Comparison of ENCODE assay signal across 8 mouse cellular contexts in genomic region chr6:92065721-92066496, GRCm38 (mm10). TPM values are rescaled to one million over a fixed set of nuclear protein-coding genes. Genes with fewer than 3 reads are reported as not detected.
DNase-seq lines count a peak whose midpoint lies in the region; ATAC-seq and TF ChIP-seq lines count a peak whose summit lies in the region.

No protein-coding gene starts in this region.

- WGBS in embryonic facial prominence, embryonic 10.5 days = 53% methylated on average over 12 of the region's 12 CpGs
- 45% methylated on average over 12 of the region's 12 CpGs for WGBS in lung, embryonic 14.5 days

- no peak for ATAC-seq in lung, embryonic 14.5 days (ENCODE audit: insufficient read depth)

- no peaks in the 10 kb centered on the region for H3K9me3 ChIP-seq in embryonic facial prominence, embryonic 10.5 days
- H3K9me3 ChIP-seq in lung, embryonic 14.5 days (ENCODE audit: low read depth, low read length) = no peaks in the 10 kb centered on the region

- H3K27ac ChIP-seq in embryonic facial prominence, embryonic 10.5 days (replicated peaks) = no peak overlapping the region
- H3K27ac ChIP-seq in lung, embryonic 14.5 days (ENCODE audit: low read depth) = no peak overlapping the region

- H3K4me2 ChIP-seq in lung, embryonic 14.5 days = no peak overlapping the region

- no peak overlapping the region for H3K4me3 ChIP-seq in embryonic facial prominence, embryonic 10.5 days
- no peak overlapping the region for H3K4me3 ChIP-seq in lung, embryonic 14.5 days (ENCODE audit: low read depth, low read length)

- peak; percentile 79 to 83 for DNase-seq in cerebellum, postnatal 14 days
- no peak for DNase-seq in cerebellum, adult 11-12 months
- peak; percentile 32 for DNase-seq in urinary bladder, adult 2 months (ENCODE audit: low spot score)
- no peak for DNase-seq in urinary bladder, postnatal 10 days (ENCODE audit: low spot score)
- DNase-seq in embryonic facial prominence, embryonic 10.5 days (ENCODE audit: low spot score) = peak; percentile 65
- peak; percentile 55 for DNase-seq in induced T-regulatory cell, adult 2 months (ENCODE audit: low read depth)
- DNase-seq in lung, embryonic 14.5 days = peak; percentile 77
- peak; percentile 37 to 77 for DNase-seq in spleen, postnatal 4 days (ENCODE audit: low spot score in 2 of 2)

- H3K36me3 ChIP-seq in embryonic facial prominence, embryonic 10.5 days (replicated peaks) = no peaks in the 10 kb centered on the region
- H3K36me3 ChIP-seq in lung, embryonic 14.5 days (ENCODE audit: insufficient read depth) = 0 out of 2 replicates have a peak, but pooled peaks cover 3% of the 10 kb centered on the region

- H3K9ac ChIP-seq in lung, embryonic 14.5 days = no peak overlapping the region

- H3K4me1 ChIP-seq in embryonic facial prominence, embryonic 10.5 days = peaks cover 13% of the 10 kb centered on the region
- H3K4me1 ChIP-seq in lung, embryonic 14.5 days (ENCODE audit: insufficient read depth) = no peaks in the 10 kb centered on the region

- peak; percentile 80 for TF ChIP-seq CTCF in lung, embryonic 14.5 days (IDR thresholded peaks at IDR 0.05; ENCODE audit: low read depth)

- no peaks in the 10 kb centered on the region for H3K27me3 ChIP-seq in embryonic facial prominence, embryonic 10.5 days (replicated peaks; ENCODE audit: low read depth, poor library complexity, severe bottlenecking)
- no peaks in the 10 kb centered on the region for H3K27me3 ChIP-seq in lung, embryonic 14.5 days (ENCODE audit: insufficient read depth, low read length)

RNA-seq across cellular contexts. Expression of gene Nr2c2, which starts 25.3 kb away (rescaled TPM):
- polyA plus RNA-seq in urinary bladder, adult 2 months (2012; rRNA removed) = 18.9 and 19.7 TPM in 2 replicates
- 22.5 and 23.0 TPM in 2 replicates for polyA plus RNA-seq in embryonic facial prominence, embryonic 10.5 days (2016; fragmentation: Nextera tagmentation; extraction: Ambion mirVana)
- 32.3 and 33.4 TPM in 2 replicates for polyA plus RNA-seq in lung, embryonic 14.5 days (2014; fragmentation: Nextera tagmentation; extraction: Ambion mirVana)

Comparison
In these comparisons a context has a peak if more than half of its experiments do, and no peak if none do; other contexts are left out.
1. DNase-seq: peak in cerebellum, postnatal 14 days (2 of 2), urinary bladder, adult 2 months (single experiment), embryonic facial prominence, embryonic 10.5 days (single experiment), induced T-regulatory cell, adult 2 months (single experiment), lung, embryonic 14.5 days (single experiment) and spleen, postnatal 4 days (2 of 2); none in cerebellum, adult 11-12 months (single experiment) and urinary bladder, postnatal 10 days (single experiment).